Mouse (Mus musculus) midbrain, embryonic 16.5 days (tissue): ENCODE measurements around the gene Vps35l. TPM values are rescaled to one million over a fixed set of nuclear protein-coding genes. Genes with fewer than 3 reads are reported as not detected.

Experiments used
- ATAC-seq: fragments of 200-750 bp; cut with Nextera tagmentation; 2 replicates; pipeline ENCODE4 v1.8.0; 2017; ENCODE audit warnings: moderate TSS enrichment
- H3K27ac ChIP-seq: fragments of 300-500 bp; sonication (generic); 2 replicates; pipeline ENCODE4 v1.5.1; 2014; ENCODE audit warnings: mild to moderate bottlenecking, low read length, mixed read lengths
- H3K27me3 ChIP-seq: fragments of 300-500 bp; sonication (generic); 2 replicates; pipeline ENCODE4 v1.6.1; 2014; ENCODE audit warnings: low read depth, low read length, mixed read lengths; ENCODE audit not compliant: control insufficient read depth, insufficient read depth
- H3K36me3 ChIP-seq: fragments of 300-500 bp; sonication (generic); 2 replicates; pipeline ENCODE4 v1.6.1; 2014; ENCODE audit warnings: mild to moderate bottlenecking, low read length, moderate library complexity, mixed read lengths; ENCODE audit not compliant: control insufficient read depth, insufficient read depth
- H3K4me1 ChIP-seq: fragments of 300-500 bp; sonication (generic); 2 replicates; pipeline ENCODE4 v1.6.1; 2014; ENCODE audit warnings: mild to moderate bottlenecking, low read length, mixed read lengths; ENCODE audit not compliant: control insufficient read depth, insufficient read depth
- H3K4me2 ChIP-seq: fragments of 300-500 bp; sonication (generic); 2 replicates; pipeline ENCODE4 v1.6.1; 2014; ENCODE audit warnings: mild to moderate bottlenecking, low read length, mixed read lengths
- H3K4me3 ChIP-seq: fragments of 300-500 bp; sonication (generic); 2 replicates; pipeline ENCODE4 v1.5.1; 2014; ENCODE audit warnings: low read depth, mild to moderate bottlenecking, low read length, moderate library complexity, mixed read lengths
- H3K9ac ChIP-seq: fragments of 300-500 bp; sonication (generic); 2 replicates; pipeline ENCODE4 v1.6.1; 2014; ENCODE audit warnings: low read depth, low read length, mixed read lengths
- H3K9me3 ChIP-seq: fragments of 300-500 bp; sonication (generic); replicated peaks from 2 replicates; pipeline ENCODE4 v1.6.1; 2014; ENCODE audit warnings: mild to moderate bottlenecking, low read length, mixed read lengths; ENCODE audit not compliant: control insufficient read depth, poor library complexity, severe bottlenecking
- WGBS: fragments of 180-500 bp; shearing (Covaris S2); extraction: QIAGEN DNeasy Blood & Tissue Kit; methylation state at CpG from one replicate; pipeline ENCODE4 v1.1.7; 2014; 5-methylcytosine and 5-hydroxymethylcytosine counted together
- polyA plus RNA-seq: library from polyadenylated mRNA; unstranded; fragments of >200 nt; fragmentation: Nextera tagmentation; extraction: Ambion mirVana; gene quantifications from 2 replicates; pipeline ENCODE4 v1.2.1, GENCODE M21; 2015

Gene Vps35l
- polyA plus RNA-seq, 1 experiment from 2014 or later = 113 TPM

GRCm38 (mm10) chr7:118797600-118797999, 57.6 kb downstream of the Vps35l start:
- no peak for ATAC-seq
- Histone ChIP-seq H3K36me3 (peaks cover 46% of the 10 kb centered on the region), H3K9me3 (no peaks in the 10 kb centered on the region), H3K9ac (no peak overlapping the region), H3K27me3 (no peaks in the 10 kb centered on the region), H3K4me1 (no peaks in the 10 kb centered on the region), H3K27ac (no peak overlapping the region), H3K4me3 (no peak overlapping the region), H3K4me2 (no peak overlapping the region)
- WGBS = 82% methylated on average over 7 of the region's 7 CpGs

GRCm38 (mm10) chr7:118798105-118798570, 58.1 kb downstream of the Vps35l start:
- H3K4me1 ChIP-seq = no peaks in the 10 kb centered on the region
- no peak overlapping the region for H3K9ac ChIP-seq
- no peaks in the 10 kb centered on the region for H3K9me3 ChIP-seq
- WGBS = 96% methylated on average over 6 of the region's 6 CpGs
- no peaks in the 10 kb centered on the region for H3K27me3 ChIP-seq
- no peak overlapping the region for H3K27ac ChIP-seq
- ATAC-seq = no peak
- peaks cover 47% of the 10 kb centered on the region for H3K36me3 ChIP-seq
- H3K4me2 ChIP-seq = no peak overlapping the region
- H3K4me3 ChIP-seq = no peak overlapping the region

- Histone ChIP-seq H3K36me3 (peaks cover 43% of the 10 kb centered on the region), H3K9ac (no peak overlapping the region), H3K9me3 (no peaks in the 10 kb centered on the region), H3K4me3 (no peak overlapping the region), H3K4me2 (no peak overlapping the region), H3K27ac (no peak overlapping the region), H3K27me3 (no peaks in the 10 kb centered on the region), H3K4me1 (no peaks in the 10 kb centered on the region)
- WGBS = 94% methylated on average over 15 of the region's 15 CpGs
- no peak for ATAC-seq
These were observed 60.2 kb downstream of the Vps35l start for GRCm38 (mm10) chr7:118800112-118800734.

GRCm38 (mm10) chr7:118801791-118802190, 61.8 kb downstream of the Vps35l start:
- Histone ChIP-seq H3K4me3 (no peak overlapping the region), H3K27me3 (no peaks in the 10 kb centered on the region), H3K27ac (no peak overlapping the region), H3K4me2 (no peak overlapping the region), H3K9ac (no peak overlapping the region), H3K9me3 (no peaks in the 10 kb centered on the region), H3K4me1 (peaks cover 2% of the 10 kb centered on the region; the same call in 1 of the 2 replicates), H3K36me3 (peaks cover 43% of the 10 kb centered on the region)
- 93% methylated on average over 3 of the region's 3 CpGs for WGBS
- ATAC-seq = no peak

- H3K4me1 ChIP-seq = peaks cover 7% of the 10 kb centered on the region; the same call in 1 of the 2 replicates
- ATAC-seq = no peak
- WGBS = 92% methylated on average over 8 of the region's 8 CpGs
- H3K9me3 ChIP-seq = no peaks in the 10 kb centered on the region
- no peak overlapping the region for H3K27ac ChIP-seq
- H3K36me3 ChIP-seq = peaks cover 35% of the 10 kb centered on the region
- H3K4me2 ChIP-seq = no peak overlapping the region
- H3K9ac ChIP-seq = no peak overlapping the region
- H3K27me3 ChIP-seq = no peaks in the 10 kb centered on the region
- H3K4me3 ChIP-seq = no peak overlapping the region
These were observed 63.4 kb downstream of the Vps35l start for GRCm38 (mm10) chr7:118803425-118803824.

GRCm38 (mm10) chr7:118806631-118807411, 66.8 kb downstream of the Vps35l start:
- Histone ChIP-seq H3K36me3 (peaks cover 23% of the 10 kb centered on the region), H3K27ac (peak overlapping the region; percentile 39; the same call in 1 of the 2 replicates), H3K9ac (0 out of 2 replicates have a peak overlapping the region, but pooled peaks have one; percentile 20), H3K4me1 (peaks cover 7% of the 10 kb centered on the region; the same call in 1 of the 2 replicates), H3K9me3 (no peaks in the 10 kb centered on the region), H3K4me2 (no peak overlapping the region), H3K27me3 (no peaks in the 10 kb centered on the region), H3K4me3 (no peak overlapping the region)
- peak; percentile 51; the same call in 1 of the 2 replicates for ATAC-seq
- WGBS = 48% methylated on average over 16 of the region's 16 CpGs

- H3K4me2 ChIP-seq = no peak overlapping the region
- no peak for ATAC-seq
- WGBS = 85% methylated on average over 8 of the region's 8 CpGs
- no peak overlapping the region for H3K27ac ChIP-seq
- H3K27me3 ChIP-seq = no peaks in the 10 kb centered on the region
- peaks cover 22% of the 10 kb centered on the region for H3K36me3 ChIP-seq
- H3K9ac ChIP-seq = no peak overlapping the region
- peaks cover 7% of the 10 kb centered on the region; the same call in 1 of the 2 replicates for H3K4me1 ChIP-seq
- no peaks in the 10 kb centered on the region for H3K9me3 ChIP-seq
- H3K4me3 ChIP-seq = no peak overlapping the region
These were observed 67.9 kb downstream of the Vps35l start for GRCm38 (mm10) chr7:118807899-118808298.

GRCm38 (mm10) chr7:118811407-118812106, 71.5 kb downstream of the Vps35l start:
- no peak overlapping the region for H3K9ac ChIP-seq
- no peak overlapping the region for H3K27ac ChIP-seq
- peaks cover 23% of the 10 kb centered on the region for H3K36me3 ChIP-seq
- no peak overlapping the region for H3K4me3 ChIP-seq
- ATAC-seq = no peak
- H3K4me1 ChIP-seq = peaks cover 7% of the 10 kb centered on the region; the same call in 1 of the 2 replicates
- no peaks in the 10 kb centered on the region for H3K9me3 ChIP-seq
- H3K4me2 ChIP-seq = no peak overlapping the region
- H3K27me3 ChIP-seq = no peaks in the 10 kb centered on the region
- 89% methylated on average over 12 of the region's 12 CpGs for WGBS
